Mouse (Mus musculus): ENCODE results near the gene Spsb4. TPM values are rescaled to one million over a fixed set of nuclear protein-coding genes. Genes with fewer than 3 reads are reported as not detected.

Spsb4 gene
- polyA plus RNA-seq, 1 experiment from 2014 or later = 23.5 TPM

DNA sequence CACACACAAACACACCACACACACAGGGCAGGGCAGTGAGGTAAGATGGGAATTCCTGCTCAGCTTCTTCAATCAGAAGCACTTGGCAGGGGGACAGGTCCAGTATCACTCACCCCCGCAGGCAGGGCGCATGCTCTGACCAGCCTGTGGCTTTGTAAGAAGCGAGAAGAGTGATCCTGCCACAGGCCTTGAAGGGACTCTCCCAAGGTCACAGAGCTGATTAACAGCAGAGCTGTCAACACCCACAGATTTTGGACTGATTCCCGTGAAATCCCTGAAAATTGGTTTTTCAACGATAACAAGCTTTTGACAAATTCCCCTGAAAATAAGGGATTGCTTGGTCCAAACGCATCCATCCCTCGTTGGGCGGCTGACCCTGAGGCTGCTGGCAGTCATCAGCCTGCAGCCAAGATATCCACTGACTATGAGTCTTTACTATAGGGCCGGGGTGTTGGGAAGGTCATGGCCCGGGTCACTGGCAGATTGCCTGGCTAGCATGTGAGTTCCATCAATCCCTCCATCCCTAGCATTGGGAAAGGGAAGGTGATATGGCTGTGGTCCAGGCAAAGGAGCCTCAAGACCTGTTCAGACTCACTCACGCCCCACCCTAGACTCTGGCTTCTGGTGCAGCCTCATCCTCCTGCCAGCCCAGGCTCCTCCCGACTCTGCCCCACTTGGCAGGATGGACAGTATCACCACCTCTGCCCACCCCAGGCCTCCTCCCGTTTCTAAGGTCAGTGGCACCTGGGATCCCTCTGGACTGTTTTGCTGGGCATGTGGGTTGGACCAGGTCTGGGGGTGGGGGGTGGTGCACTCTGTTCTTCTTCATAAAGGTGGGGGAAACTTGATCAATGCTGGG is 41.1 kb downstream of the Spsb4 start:
- Histone ChIP-seq H3K4me3 (no peak overlapping the region), H3K36me3 (0 out of 2 replicates have a peak, but pooled peaks cover 2% of the 10 kb centered on the region), H3K27me3 (no peaks in the 10 kb centered on the region), H3K9me3 (no peaks in the 10 kb centered on the region), H3K4me1 (peaks cover 58% of the 10 kb centered on the region), H3K27ac (no peak overlapping the region), H3K9ac (no peak overlapping the region), H3K4me2 (no peak overlapping the region)
- no peak for ATAC-seq (ENCODE audit: insufficient number of reproducible peaks, low FRiP score, low TSS enrichment, low read depth)
- 39% methylated on average over 13 of the region's 13 CpGs for WGBS

DNA sequence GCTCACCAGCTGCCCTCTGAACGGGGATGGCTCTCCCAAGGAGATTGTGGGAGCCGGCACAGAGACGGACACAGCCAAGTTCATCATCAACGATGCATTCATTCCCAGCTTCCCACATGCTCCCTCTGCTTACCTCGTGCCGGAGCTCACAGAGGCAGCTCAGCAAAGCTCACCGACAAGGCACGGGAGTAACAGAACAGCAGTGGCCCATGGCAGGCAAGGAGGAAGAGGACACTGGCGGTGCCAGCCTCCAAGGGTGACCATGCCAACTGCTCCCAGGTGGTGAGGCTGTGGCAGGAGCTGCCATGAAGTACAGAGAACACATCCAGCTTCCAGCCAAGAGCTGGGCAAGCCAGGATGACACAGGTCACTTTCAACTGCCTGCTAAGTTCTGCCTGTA is 45.6 kb downstream of the Spsb4 start:
- H3K9ac ChIP-seq = no peak overlapping the region
- H3K4me1 ChIP-seq = peaks cover 31% of the 10 kb centered on the region
- no peak overlapping the region for H3K4me2 ChIP-seq
- H3K36me3 ChIP-seq = 0 out of 2 replicates have a peak, but pooled peaks cover 2% of the 10 kb centered on the region
- H3K27me3 ChIP-seq = no peaks in the 10 kb centered on the region
- ATAC-seq (ENCODE audit: insufficient number of reproducible peaks, low FRiP score, low TSS enrichment, low read depth) = no peak
- H3K4me3 ChIP-seq = no peak overlapping the region
- 57% methylated on average over 9 of the region's 9 CpGs for WGBS
- 0 out of 2 replicates have a peak overlapping the region, but pooled peaks have one; percentile 33 for H3K27ac ChIP-seq
- H3K9me3 ChIP-seq = no peaks in the 10 kb centered on the region

DNA sequence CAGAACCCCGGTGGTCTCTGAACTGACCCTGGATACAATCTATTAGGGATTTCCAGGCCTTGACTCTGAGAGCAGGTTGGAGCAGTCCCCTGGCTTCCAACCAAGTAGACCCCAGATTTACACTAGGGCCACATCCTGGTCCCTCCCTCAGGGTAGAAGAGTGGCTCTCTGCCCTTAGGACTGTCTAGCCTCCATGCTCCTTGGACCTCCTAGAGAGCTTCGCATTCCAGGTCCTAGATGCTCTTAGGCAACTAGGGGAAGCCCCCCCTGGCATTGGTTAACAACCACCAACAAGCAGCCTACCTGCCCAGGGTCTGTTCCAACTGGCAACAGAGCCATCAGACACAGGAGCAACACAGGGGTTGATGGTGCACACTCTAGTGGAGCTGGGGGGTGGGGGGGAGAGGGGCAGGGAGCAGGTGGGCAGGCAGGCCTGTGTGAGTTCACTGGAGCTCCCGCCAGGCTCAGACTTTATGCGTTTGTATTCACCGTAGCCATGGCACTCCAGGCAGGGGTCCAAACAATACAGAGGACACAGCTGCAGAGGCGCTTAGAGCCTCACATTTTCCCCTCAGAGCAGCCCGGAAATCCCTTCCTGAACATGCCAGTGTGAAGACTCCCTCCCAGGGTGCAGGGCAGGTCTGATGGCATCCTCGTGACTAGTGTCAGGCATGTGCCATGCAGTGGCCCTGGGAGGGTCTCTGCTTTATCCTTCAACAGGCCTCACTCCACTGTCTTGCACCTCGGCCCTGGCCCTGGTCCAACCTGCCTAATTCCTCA is 46.8 kb downstream of the Spsb4 start:
- Histone ChIP-seq H3K9me3 (no peaks in the 10 kb centered on the region), H3K36me3 (0 out of 2 replicates have a peak, but pooled peaks cover 2% of the 10 kb centered on the region), H3K27ac (peak overlapping the region; percentile 79), H3K4me3 (no peak overlapping the region), H3K4me1 (peaks cover 21% of the 10 kb centered on the region), H3K4me2 (no peak overlapping the region), H3K27me3 (no peaks in the 10 kb centered on the region), H3K9ac (no peak overlapping the region)
- peak; percentile 91 for ATAC-seq (ENCODE audit: insufficient number of reproducible peaks, low FRiP score, low TSS enrichment, low read depth)
- WGBS = 36% methylated on average over 9 of the region's 9 CpGs

DNA sequence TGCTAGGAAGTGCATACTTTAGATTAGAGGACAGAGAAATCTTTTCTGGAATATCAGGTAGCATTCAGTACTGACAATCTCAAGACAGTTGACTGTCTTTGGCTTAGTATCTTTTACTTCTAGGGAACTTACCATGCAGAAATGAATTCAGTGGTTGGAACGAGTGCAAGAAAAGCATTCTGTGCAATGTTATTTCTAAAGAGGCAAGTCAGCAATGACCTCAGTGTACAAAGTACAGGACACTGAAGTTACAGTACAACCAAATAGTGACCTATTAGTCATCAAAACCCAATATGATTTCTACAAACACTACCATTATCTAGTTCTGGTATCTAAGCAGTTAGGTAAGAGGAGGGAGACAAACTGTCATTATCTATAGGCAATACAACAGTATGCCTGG is 51.1 kb downstream of the Spsb4 start:
- Histone ChIP-seq H3K9me3 (no peaks in the 10 kb centered on the region), H3K9ac (no peak overlapping the region), H3K4me1 (peaks cover 30% of the 10 kb centered on the region), H3K36me3 (no peaks in the 10 kb centered on the region), H3K4me3 (no peak overlapping the region), H3K27ac (no peak overlapping the region), H3K4me2 (no peak overlapping the region), H3K27me3 (no peaks in the 10 kb centered on the region)
- no peak for ATAC-seq (ENCODE audit: insufficient number of reproducible peaks, low FRiP score, low TSS enrichment, low read depth)
- 78% methylated on average over 1 of the region's 1 CpGs for WGBS

DNA sequence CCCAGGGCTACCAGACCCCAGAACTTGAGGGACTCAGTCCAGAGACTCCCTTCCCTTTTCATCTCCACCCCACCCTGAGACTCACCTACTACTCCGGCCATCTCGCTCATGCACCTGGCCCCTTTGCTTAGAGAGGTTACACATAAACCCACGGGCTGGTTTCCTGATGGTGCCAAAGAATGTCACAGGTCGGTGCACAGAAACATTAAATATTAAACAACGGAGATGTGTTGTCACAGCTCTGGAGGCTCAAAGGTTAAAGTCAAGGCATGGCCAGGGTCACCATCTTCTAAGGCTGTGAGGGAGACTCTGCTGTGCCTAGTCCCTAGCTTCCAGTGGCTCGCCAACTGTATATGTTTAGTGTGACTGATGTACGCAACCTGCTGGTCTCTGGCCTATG is 52.2 kb downstream of the Spsb4 start:
- ATAC-seq (ENCODE audit: insufficient number of reproducible peaks, low FRiP score, low TSS enrichment, low read depth) = no peak

DNA sequence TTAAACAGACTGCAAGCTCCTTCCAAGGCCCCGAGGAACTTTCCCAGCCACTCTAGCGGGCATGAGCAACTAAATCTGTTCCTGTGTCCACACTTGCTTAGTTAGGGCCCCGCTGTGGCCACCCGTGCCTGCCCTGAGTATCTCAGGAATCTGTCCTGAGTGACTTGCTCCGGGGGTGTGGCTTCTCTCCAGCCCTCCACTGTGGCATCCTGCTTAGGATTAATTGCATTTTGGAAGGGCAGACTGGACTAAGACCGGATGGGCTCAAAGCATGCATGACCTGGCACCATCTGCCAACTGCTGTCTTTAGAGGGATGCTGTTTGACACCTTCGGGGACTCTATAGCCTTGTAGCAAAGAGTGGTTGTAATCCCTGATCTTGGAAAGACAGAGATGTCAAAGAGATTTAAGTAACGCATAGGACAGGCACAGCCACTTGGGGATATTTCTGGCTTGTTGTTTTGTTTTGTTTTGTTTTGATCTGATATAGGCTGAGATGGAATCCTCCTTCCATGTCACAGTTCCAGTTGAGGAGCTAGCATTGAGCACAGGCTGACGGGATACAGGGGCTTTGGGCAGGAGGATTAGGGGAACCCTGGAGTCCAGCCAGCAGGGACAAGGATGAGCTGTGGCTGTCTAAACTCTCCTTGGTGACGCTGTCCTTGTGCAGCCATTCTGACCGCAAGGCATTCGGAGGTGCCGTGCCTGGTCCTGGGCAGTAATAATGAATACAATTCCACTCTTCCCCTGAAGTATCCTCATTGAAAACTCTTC is 55.0 kb downstream of the Spsb4 start:
- Histone ChIP-seq H3K9ac (no peak overlapping the region), H3K27me3 (no peaks in the 10 kb centered on the region), H3K36me3 (no peaks in the 10 kb centered on the region), H3K4me3 (no peak overlapping the region), H3K4me2 (no peak overlapping the region), H3K4me1 (peaks cover 36% of the 10 kb centered on the region), H3K27ac (peak overlapping the region; percentile 81), H3K9me3 (no peaks in the 10 kb centered on the region)
- WGBS = 52% methylated on average over 13 of the region's 13 CpGs
- ATAC-seq (ENCODE audit: insufficient number of reproducible peaks, low FRiP score, low TSS enrichment, low read depth) = no peak

More for the DNA sequence above, 52.2 kb downstream of the Spsb4 start:
- H3K4me2 ChIP-seq = no peak overlapping the region
- H3K27ac ChIP-seq = no peak overlapping the region
- peaks cover 30% of the 10 kb centered on the region for H3K4me1 ChIP-seq
- no peaks in the 10 kb centered on the region for H3K36me3 ChIP-seq
- H3K9me3 ChIP-seq = no peaks in the 10 kb centered on the region
- no peaks in the 10 kb centered on the region for H3K27me3 ChIP-seq
- H3K9ac ChIP-seq = no peak overlapping the region
- no peak overlapping the region for H3K4me3 ChIP-seq
- whole genome bisulfite sequencing = 95% methylated on average over 7 of the region's 7 CpGs

DNA sequence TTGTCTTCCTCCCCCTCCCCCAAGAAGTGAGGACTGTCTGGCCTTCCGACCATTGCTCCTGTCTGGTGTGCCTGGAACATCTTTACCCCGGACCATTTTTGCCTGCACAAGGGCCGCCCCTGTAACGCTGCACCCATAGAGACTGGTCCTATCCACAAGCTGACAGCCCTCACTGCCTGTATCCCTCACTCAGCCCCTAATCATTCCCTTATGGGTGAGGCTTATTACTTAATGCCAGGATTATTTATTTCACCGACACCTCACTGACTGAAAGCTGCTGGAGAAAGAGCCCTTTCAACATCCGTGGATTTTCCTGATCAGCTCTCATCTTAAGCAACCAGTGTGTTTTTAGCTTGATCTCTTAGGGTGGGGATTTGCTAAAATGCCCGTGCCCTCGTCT is 55.9 kb downstream of the Spsb4 start:
- no peak overlapping the region for H3K4me3 ChIP-seq
- no peaks in the 10 kb centered on the region for H3K27me3 ChIP-seq
- H3K9me3 ChIP-seq = no peaks in the 10 kb centered on the region
- H3K36me3 ChIP-seq = no peaks in the 10 kb centered on the region
- H3K9ac ChIP-seq = no peak overlapping the region
- peaks cover 44% of the 10 kb centered on the region for H3K4me1 ChIP-seq
- WGBS = 23% methylated on average over 8 of the region's 8 CpGs
- peak overlapping the region; percentile 81 for H3K27ac ChIP-seq
- no peak overlapping the region for H3K4me2 ChIP-seq
- ATAC-seq (ENCODE audit: insufficient number of reproducible peaks, low FRiP score, low TSS enrichment, low read depth) = peak; percentile 14; the same call in 1 of the 2 replicates

DNA sequence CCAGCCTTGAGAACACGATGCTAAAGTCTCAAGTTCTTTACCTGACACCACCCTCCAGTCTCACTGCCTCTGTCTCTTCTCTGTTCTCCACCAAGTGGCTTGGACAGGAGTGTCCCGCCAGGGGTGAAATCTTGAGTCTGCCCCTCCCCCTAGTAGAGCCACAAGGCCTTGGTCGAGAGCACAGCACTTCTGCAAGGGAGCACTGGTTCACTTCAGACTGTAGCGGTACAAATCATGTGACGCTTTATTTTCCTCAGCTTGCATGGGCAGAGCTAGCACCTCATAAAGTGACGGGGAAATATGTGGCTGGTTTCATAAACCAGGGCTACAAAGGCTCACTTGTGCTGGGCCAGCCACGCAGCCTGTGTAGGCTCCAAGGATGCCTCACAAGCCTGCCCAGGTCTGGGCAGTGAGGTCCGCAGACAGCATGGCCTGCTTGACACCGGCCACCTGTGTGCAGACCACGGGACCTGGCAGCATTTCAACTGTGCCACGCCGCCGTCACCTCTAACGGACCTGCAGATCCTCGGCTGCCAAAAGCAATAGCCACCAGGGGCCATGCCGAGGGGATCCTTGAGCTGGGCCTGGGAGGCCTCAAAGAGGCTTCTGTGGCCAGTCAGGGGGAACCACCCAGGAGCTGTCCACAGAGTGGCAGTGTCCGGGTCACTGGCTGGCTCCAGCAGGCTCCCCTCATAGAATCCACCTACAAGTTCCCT is 56.5 kb downstream of the Spsb4 start:
- Histone ChIP-seq H3K27me3 (no peaks in the 10 kb centered on the region), H3K4me3 (no peak overlapping the region), H3K9me3 (no peaks in the 10 kb centered on the region), H3K4me1 (peaks cover 48% of the 10 kb centered on the region), H3K36me3 (no peaks in the 10 kb centered on the region), H3K27ac (peak overlapping the region; percentile 81), H3K9ac (no peak overlapping the region), H3K4me2 (0 out of 2 replicates have a peak overlapping the region, but pooled peaks have one; percentile 19)
- peak; percentile 88 for ATAC-seq (ENCODE audit: insufficient number of reproducible peaks, low FRiP score, low TSS enrichment, low read depth)
- 26% methylated on average over 17 of the region's 17 CpGs for WGBS

DNA sequence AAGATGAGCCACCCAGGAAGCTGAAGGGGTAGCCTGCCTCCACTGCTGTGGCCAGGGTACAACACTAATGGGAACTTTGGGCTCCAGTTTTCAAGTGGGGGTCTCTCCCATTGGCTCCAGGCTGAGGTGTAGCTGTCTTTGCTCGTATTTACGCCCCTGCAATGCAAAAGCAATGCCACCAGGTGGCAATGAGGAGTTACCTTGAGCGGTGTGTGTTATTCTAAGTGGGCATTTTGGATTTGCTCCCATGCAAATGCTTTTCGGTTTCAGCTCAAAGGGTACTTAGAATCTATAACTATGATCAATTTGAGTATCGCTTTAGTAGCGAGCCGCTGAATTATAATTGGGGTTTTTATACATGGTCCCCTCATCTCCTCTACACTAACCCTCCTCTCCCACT is 57.6 kb downstream of the Spsb4 start:
- Histone ChIP-seq H3K27ac (peak overlapping the region; percentile 81), H3K4me2 (no peak overlapping the region), H3K4me1 (peaks cover 54% of the 10 kb centered on the region), H3K9me3 (no peaks in the 10 kb centered on the region), H3K9ac (no peak overlapping the region), H3K27me3 (no peaks in the 10 kb centered on the region), H3K4me3 (no peak overlapping the region), H3K36me3 (no peaks in the 10 kb centered on the region)
- no peak for ATAC-seq (ENCODE audit: insufficient number of reproducible peaks, low FRiP score, low TSS enrichment, low read depth)
- 55% methylated on average over 7 of the region's 7 CpGs for WGBS

DNA sequence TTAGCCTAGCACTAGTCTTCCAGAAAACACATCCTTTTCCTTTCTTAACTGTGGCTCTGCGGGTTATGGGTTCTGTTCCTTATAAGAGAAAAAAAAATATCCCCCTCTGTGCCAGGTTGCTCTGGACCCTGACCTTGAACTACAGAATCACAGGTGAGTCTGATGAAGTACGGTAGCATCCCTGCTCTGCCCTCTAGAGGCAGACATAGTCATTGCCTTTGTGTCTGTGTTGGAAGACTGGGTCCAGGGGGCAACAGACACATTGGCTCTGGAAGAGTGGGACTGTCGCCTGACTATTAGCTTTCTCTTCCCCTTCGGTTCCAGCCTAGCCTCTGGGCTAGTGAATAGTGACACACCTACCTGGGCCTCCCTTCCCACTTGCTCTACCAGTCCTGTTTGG is 58.4 kb downstream of the Spsb4 start:
- Histone ChIP-seq H3K4me1 (peaks cover 55% of the 10 kb centered on the region), H3K27me3 (no peaks in the 10 kb centered on the region), H3K36me3 (no peaks in the 10 kb centered on the region), H3K4me2 (no peak overlapping the region), H3K4me3 (no peak overlapping the region), H3K27ac (no peak overlapping the region), H3K9ac (no peak overlapping the region), H3K9me3 (no peaks in the 10 kb centered on the region)
- WGBS = 78% methylated on average over 4 of the region's 4 CpGs
- no peak for ATAC-seq (ENCODE audit: insufficient number of reproducible peaks, low FRiP score, low TSS enrichment, low read depth)

DNA sequence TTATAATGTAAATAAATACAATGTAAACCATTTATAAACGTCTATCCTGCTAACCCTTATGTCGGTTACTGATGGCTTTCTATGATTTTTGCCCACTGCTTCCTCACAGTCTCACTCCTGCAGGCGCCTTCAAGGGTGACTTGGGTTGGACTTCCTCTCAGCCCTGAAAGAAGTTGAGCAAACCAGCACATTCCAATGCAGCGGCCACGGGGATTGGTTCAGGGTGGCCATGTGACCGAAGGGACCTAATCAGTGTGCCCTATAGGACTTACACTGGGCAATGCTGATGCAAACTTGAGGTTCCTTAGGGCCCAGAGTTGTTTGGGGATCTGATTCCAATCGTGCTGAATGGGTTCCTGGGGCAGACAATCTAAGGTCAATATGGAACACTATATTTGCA is 59.2 kb downstream of the Spsb4 start:
- WGBS = 89% methylated on average over 7 of the region's 7 CpGs
- peaks cover 62% of the 10 kb centered on the region for H3K4me1 ChIP-seq
- no peaks in the 10 kb centered on the region for H3K27me3 ChIP-seq
- no peak overlapping the region for H3K4me2 ChIP-seq
- no peak overlapping the region for H3K9ac ChIP-seq
- no peaks in the 10 kb centered on the region for H3K9me3 ChIP-seq
- no peak overlapping the region for H3K27ac ChIP-seq
- H3K36me3 ChIP-seq = no peaks in the 10 kb centered on the region
- H3K4me3 ChIP-seq = no peak overlapping the region
- no peak for ATAC-seq (ENCODE audit: insufficient number of reproducible peaks, low FRiP score, low TSS enrichment, low read depth)

Data from limb, embryonic 15.5 days (tissue).